Mouse (Mus musculus) gastrocnemius, postnatal 4 days (tissue): ENCODE measurements around the gene Magea2. TPM values are rescaled to one million over a fixed set of nuclear protein-coding genes. Genes with fewer than 3 reads are reported as not detected.
"Not testable (repeated sequence)": the region's sequence is repeated elsewhere in the genome, so short reads cannot be mapped to it uniquely, and the experiment has no call there.

Source experiments
- DNase-seq, 2 experiments: peaks; one replicate each; pipeline ENCODE4 v3.0.0; 2021 to 2022; ENCODE audit warnings: low spot score in 2 of 2, mixed read lengths in 2 of 2
- long read RNA-seq, 2 experiments: library from polyadenylated mRNA; stranded (forward); transcript quantifications; one replicate each; pipeline ENCODE4 v2.0.0; 2021
- total RNA-seq, 2 experiments: library from RNA; stranded (reverse); gene quantifications; 2 replicates each; pipeline ENCODE4 v1.2.3; 2021

Gene Magea2
- total RNA-seq = not detected
- long read RNA-seq, experiment 1 = 0 reads
- long read RNA-seq, experiment 2 = 0 reads

DNA sequence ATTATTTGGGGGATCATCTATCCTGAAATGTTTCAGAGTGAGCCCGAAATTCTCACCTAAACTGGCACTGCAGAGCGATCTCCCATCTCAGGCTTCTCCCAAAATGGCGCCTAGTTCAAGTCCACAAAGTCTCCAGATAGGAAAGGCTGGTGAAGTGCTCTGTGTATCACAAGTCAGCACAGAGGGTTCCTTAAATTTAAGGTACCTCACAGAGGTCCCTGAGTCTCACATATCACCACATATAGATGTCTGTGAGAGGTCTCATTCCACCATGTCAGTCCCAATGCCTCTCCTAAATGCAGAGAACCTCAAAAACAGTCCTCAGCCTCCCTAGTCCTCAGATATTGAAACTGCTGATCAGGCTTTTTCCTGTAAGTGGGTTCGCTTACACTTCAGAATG lies at the start of gene Magea2:
Magea2 (minus strand) TSS at position 101 of the 400 bp plus-strand sequence.
- not testable (repeated sequence) for DNase-seq

DNA sequence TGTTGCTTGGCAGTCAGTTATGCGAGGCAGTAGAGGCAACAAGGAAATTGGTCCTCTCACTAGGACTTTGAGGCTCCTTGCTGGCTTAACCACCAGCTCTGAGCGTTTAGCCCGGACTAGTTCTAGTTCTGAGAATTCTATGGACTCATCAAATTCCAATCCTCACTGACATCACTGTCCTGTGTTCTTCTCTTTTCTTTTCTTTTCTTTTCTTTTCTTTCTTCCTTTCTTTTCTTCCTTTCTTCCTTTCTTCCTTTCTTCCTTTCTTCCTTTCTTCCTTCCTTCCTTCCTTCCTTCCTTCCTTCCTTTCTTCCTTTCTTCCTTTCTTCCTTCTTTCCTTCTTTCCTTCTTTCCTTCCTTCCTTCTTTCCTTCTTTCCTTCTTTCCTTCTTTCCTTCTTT lies 34.8 kb upstream of the Magea2 start, which contains the start of gene Cldn34b2:
Cldn34b2 (minus strand) TSS at position 101 of the 400 bp plus-strand sequence.
- not testable (repeated sequence) for DNase-seq

GRCm38 (mm10) chrX:155098024-155098423 lies 4.6 kb upstream of the Magea2 start:
- DNase-seq = no peak

- not testable (repeated sequence) for DNase-seq
These were observed 3.8 kb downstream of the Magea2 start, which contains the start of gene Magea1 for GRCm38 (mm10) chrX:155089693-155090092. TSS of gene Magea1 (minus strand) at chrX:155089793.

- DNase-seq = not testable (repeated sequence)
These were observed 30.4 kb downstream of the Magea2 start, which contains the start of gene Magea5 for GRCm38 (mm10) chrX:155063045-155063444. TSS of gene Magea5 (minus strand) at chrX:155063145.

- not testable (repeated sequence) for DNase-seq
These were observed 97.7 kb downstream of the Magea2 start, which contains the start of gene Magea8 for GRCm38 (mm10) chrX:154995750-154996149. TSS of gene Magea8 (minus strand) at chrX:154995850.

Other genes starting within 250 kb of the Magea2 start
- not detected for gene Cldn34b1, start 203.4 kb downstream of the Magea2 start, total RNA-seq
- gene Magea6, start 157.7 kb downstream of the Magea2 start, total RNA-seq = not detected
- not detected for gene Magea3, start 144.2 kb downstream of the Magea2 start, total RNA-seq
- not detected for gene Magea8, start 97.8 kb downstream of the Magea2 start, total RNA-seq
- gene Magea5, start 30.5 kb downstream of the Magea2 start, total RNA-seq = not detected
- gene Magea1, start 3.9 kb downstream of the Magea2 start, total RNA-seq = not detected
- not detected for gene Cldn34b2, start 34.7 kb upstream of the Magea2 start, total RNA-seq
- gene Sat1, start 122.8 kb upstream of the Magea2 start, total RNA-seq = 10 to 100 TPM; 25.5 to 39.9 TPM
- gene Acot9, start 168.8 kb upstream of the Magea2 start, total RNA-seq = 10 to 100 TPM; 36.3 to 36.5 TPM
- gene Prdx4, start 247.1 kb upstream of the Magea2 start, total RNA-seq = 100 to 1,000 TPM in 1 of 2 experiments, 10 to 100 TPM in 1; 91.9 to 101 TPM